Comparison of ENCODE assay signal across 10 mouse cellular contexts in the genomic region with DNA sequence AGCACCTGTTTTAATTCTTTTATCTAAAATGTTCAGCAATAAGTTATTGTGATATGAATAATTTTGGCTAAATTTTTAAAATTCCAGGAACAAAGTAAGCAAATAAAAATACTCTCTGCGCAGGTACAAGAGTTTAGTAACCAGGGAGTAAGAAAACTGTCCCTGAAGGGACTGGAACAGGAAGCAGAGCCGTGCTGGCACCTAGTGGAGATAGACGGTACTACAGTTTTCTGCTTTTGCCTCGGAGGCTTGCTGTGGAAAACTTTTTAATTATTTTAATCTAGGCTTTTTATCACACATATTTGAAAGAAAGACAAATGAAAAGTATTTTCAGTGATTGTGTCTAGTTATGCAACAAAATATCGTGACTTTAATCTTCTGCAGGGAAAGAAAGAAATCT.
A peak's percentile ranks its signal among the peaks of the same experiment; 100 is the strongest.
DNase-seq lines count a peak whose midpoint lies in the region; ATAC-seq lines count a peak whose summit lies in the region.
"Had no signal": no experiment of that assay in that cellular context is flagged by ENCODE, and none has a peak within 500 bp of the region (broad histone marks: within the 10 kb centered on the region; RNA-seq: fewer than 3 reads in every experiment).

No protein-coding gene starts in this region.

- H3K9me3 ChIP-seq in embryonic facial prominence, embryonic 14.5 days (ENCODE audit: control insufficient read depth, low read length): no peaks in the 10 kb centered on the region
- H3K9me3 ChIP-seq: embryonic facial prominence, embryonic 15.5 days; midbrain, embryonic 12.5 days had no signal

- H3K4me2 ChIP-seq in embryonic facial prominence, embryonic 14.5 days (ENCODE audit: low read depth, low read length): no peak overlapping the region
- H3K4me2 ChIP-seq: embryonic facial prominence, embryonic 15.5 days; midbrain, embryonic 12.5 days had no signal

- no peak overlapping the region for H3K4me3 ChIP-seq in embryonic facial prominence, embryonic 14.5 days (ENCODE audit: low read depth, low read length)
- H3K4me3 ChIP-seq: embryonic facial prominence, embryonic 15.5 days; midbrain, embryonic 12.5 days had no signal

- H3K27ac ChIP-seq in embryonic facial prominence, embryonic 14.5 days (replicated peaks; ENCODE audit: low read depth, low read length): no peak overlapping the region
- H3K27ac ChIP-seq: embryonic facial prominence, embryonic 15.5 days; midbrain, embryonic 12.5 days had no signal

- H3K27me3 ChIP-seq in embryonic facial prominence, embryonic 14.5 days (replicated peaks; ENCODE audit: control insufficient read depth, insufficient read depth, low read length): peaks cover 7% of the 10 kb centered on the region; the same call in 1 of the 2 replicates

- intact Hi-C loops in heart, postnatal 25 days (cut with DNase I): loop anchor here (5.0 to 10.0 kb wide), 2 partner anchors 199 to 304 kb away; no protein-coding TSS in a partner anchor

- 6% methylated on average over 5 of the region's 5 CpGs for WGBS in embryonic facial prominence, embryonic 14.5 days
- WGBS in large intestine, adult 2 months: 5% methylated on average over 5 of the region's 5 CpGs

- DNase-seq in heart, adult 11 months: peak; percentile 63
- no peak for DNase-seq in heart, postnatal 25 days (ENCODE audit: low spot score)
- DNase-seq in B cell, adult 2 months: peak; percentile 19 to 34
- peak; percentile 69 for DNase-seq in adrenal gland, postnatal 10 days
- DNase-seq in embryonic facial prominence, embryonic 14.5 days (ENCODE audit: low spot score): peak; percentile 65
- DNase-seq in large intestine, adult 2 months (ENCODE audit: low read depth, low spot score): peak; percentile 24
- DNase-seq in lung, postnatal 14 days: peak; percentile 70
- peak; percentile 15 for DNase-seq in testis, postnatal 14 days (ENCODE audit: low spot score)

- no peak overlapping the region for H3K9ac ChIP-seq in embryonic facial prominence, embryonic 14.5 days (ENCODE audit: low read depth, low read length)
- H3K9ac ChIP-seq: embryonic facial prominence, embryonic 15.5 days; midbrain, embryonic 12.5 days had no signal

- H3K4me1 ChIP-seq in embryonic facial prominence, embryonic 14.5 days (ENCODE audit: control insufficient read depth, insufficient read depth, low read length): no peaks in the 10 kb centered on the region; the same call in 1 of the 2 replicates
- H3K4me1 ChIP-seq: midbrain, embryonic 12.5 days had no signal

- no peak for ATAC-seq in embryonic facial prominence, embryonic 14.5 days (ENCODE audit: low read depth)

- no peaks in the 10 kb centered on the region for H3K36me3 ChIP-seq in embryonic facial prominence, embryonic 14.5 days (ENCODE audit: control insufficient read depth, insufficient read depth, low read length)
- H3K36me3 ChIP-seq: embryonic facial prominence, embryonic 15.5 days; midbrain, embryonic 12.5 days had no signal
